Mouse (Mus musculus) embryonic facial prominence, embryonic 10.5 days (tissue): ENCODE measurements around the gene Prrg3. TPM values are rescaled to one million over a fixed set of nuclear protein-coding genes. Genes with fewer than 3 reads are reported as not detected.

ENCODE experiments used
- DNase-seq: peaks from one replicate; pipeline ENCODE4 v3.0.0-alpha.2; 2017; ENCODE audit warnings: low spot score
- H3K27ac ChIP-seq: fragments of 300-500 bp; sonication (generic); replicated peaks from 2 replicates; pipeline ENCODE4 v1.5.1; 2016; ENCODE audit warnings: mild to moderate bottlenecking
- H3K27me3 ChIP-seq: fragments of 300-500 bp; sonication (generic); replicated peaks from 2 replicates; pipeline ENCODE4 v1.6.1; 2016; ENCODE audit warnings: low read depth, mild to moderate bottlenecking; ENCODE audit not compliant: poor library complexity, severe bottlenecking
- H3K36me3 ChIP-seq: fragments of 300-500 bp; sonication (generic); replicated peaks from 2 replicates; pipeline ENCODE4 v1.6.1; 2016; ENCODE audit warnings: mild to moderate bottlenecking, moderate library complexity
- H3K4me1 ChIP-seq: fragments of 300-500 bp; sonication (generic); 2 replicates; pipeline ENCODE4 v1.6.1; 2016
- H3K4me3 ChIP-seq: fragments of 300-500 bp; sonication (generic); 2 replicates; pipeline ENCODE4 v1.5.1; 2016; ENCODE audit warnings: mild to moderate bottlenecking, moderate library complexity
- H3K9me3 ChIP-seq: fragments of 300-500 bp; sonication (generic); 2 replicates; pipeline ENCODE4 v1.6.1; 2016; ENCODE audit warnings: mild to moderate bottlenecking
- WGBS: fragments of 180-500 bp; shearing (Covaris S2); methylation state at CpG from one replicate; pipeline ENCODE4 v1.1.7; 2016; 5-methylcytosine and 5-hydroxymethylcytosine counted together
- polyA plus RNA-seq: library from polyadenylated mRNA; unstranded; fragments of >200 nt; fragmentation: Nextera tagmentation; extraction: Ambion mirVana; gene quantifications from 2 replicates; pipeline ENCODE4 v1.2.1, GENCODE M21; 2016

The Prrg3 gene
- polyA plus RNA-seq, 1 experiment from 2014 or later, result 7.6 TPM

DNA sequence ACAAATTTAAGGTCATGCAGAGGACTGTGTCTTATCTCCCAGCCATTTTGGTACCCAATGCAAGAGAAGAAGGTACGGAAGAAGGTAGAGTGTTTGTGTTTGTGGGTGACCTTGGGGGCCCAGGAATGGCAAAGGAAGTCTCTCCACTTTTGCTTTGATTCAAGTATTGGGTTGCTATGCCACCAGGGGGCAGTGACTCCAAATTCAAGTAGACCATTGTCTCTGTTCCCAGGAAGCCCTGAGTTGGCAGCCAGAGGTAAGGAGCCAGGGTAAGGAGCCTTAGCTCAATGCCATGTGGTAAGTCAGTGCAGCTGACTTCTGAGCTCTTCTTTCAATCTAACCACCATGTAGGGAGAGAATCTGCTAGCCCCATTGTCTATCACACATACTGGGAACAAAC lies 21.4 kb downstream of the Prrg3 start:
- peak; percentile 10 for DNase-seq
- H3K27ac ChIP-seq, result no peak overlapping the region

DNA sequence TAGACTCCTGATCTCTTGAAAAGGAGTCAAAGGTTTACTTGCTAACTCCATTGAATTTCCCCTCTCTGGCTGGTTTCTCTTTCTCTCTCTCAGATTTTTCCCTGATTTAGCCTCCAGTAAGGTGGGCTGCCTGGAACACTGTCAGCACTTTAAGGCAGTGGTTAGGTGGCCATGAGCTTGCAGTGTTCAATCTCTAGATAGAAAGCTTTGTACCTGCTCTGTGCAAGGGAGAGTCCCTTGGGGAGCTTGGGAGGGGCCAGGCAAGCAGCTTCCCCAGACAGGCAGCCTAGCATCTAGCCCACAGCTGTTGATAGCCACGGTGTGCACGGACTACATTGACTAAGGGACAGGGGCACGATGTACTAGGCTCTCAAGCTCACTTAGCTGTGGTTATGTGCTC lies 29.1 kb downstream of the Prrg3 start, which contains the start of gene Cnga2:
TSS of gene Cnga2 (plus strand) at position 301 of the 400 bp plus-strand sequence.
- peaks cover 40% of the 10 kb centered on the region for H3K27me3 ChIP-seq
- H3K4me1 ChIP-seq, result no peaks in the 10 kb centered on the region
- H3K4me3 ChIP-seq, result no peak within 1 kb of the TSS
- WGBS, result 73% methylated on average over 3 of the region's 3 CpGs
- no peaks in the 10 kb centered on the region for H3K9me3 ChIP-seq
- no peak within 1 kb of the TSS for H3K27ac ChIP-seq
- no peak for DNase-seq
- H3K36me3 ChIP-seq, result no peaks in the 10 kb centered on the region

More for the DNA sequence above, 21.4 kb downstream of the Prrg3 start:
- 75% methylated on average over 1 of the region's 1 CpGs for WGBS
- H3K9me3 ChIP-seq, result no peaks in the 10 kb centered on the region
- no peaks in the 10 kb centered on the region for H3K36me3 ChIP-seq
- peaks cover 7% of the 10 kb centered on the region; the same call in 1 of the 2 replicates for H3K27me3 ChIP-seq
- no peaks in the 10 kb centered on the region for H3K4me1 ChIP-seq
- H3K4me3 ChIP-seq, result no peak overlapping the region

DNA sequence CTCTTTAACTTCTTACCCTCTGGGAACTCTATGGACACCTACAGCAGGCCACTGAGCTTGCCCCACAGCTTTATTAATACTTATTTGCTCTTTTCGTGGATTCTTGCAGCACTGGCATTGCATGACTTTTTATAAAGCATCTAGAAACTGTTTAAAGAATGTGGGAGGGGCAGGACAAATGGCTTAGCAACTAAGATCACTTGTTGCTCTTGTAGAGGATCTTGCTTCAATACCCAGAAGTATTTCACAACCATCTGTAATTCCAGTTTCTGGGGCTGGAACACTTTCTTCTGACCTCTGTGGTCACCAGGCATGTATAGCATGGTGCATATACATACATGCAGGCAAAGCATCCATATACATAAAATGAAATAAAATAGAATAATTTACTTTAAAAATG lies 33.5 kb downstream of the Prrg3 start:
- Histone ChIP-seq H3K4me3 (no peak overlapping the region), H3K36me3 (no peaks in the 10 kb centered on the region), H3K9me3 (no peaks in the 10 kb centered on the region), H3K27ac (no peak overlapping the region), H3K27me3 (peaks cover 27% of the 10 kb centered on the region), H3K4me1 (no peaks in the 10 kb centered on the region)
- no peak for DNase-seq
- WGBS, result 78% methylated on average over 1 of the region's 1 CpGs

DNA sequence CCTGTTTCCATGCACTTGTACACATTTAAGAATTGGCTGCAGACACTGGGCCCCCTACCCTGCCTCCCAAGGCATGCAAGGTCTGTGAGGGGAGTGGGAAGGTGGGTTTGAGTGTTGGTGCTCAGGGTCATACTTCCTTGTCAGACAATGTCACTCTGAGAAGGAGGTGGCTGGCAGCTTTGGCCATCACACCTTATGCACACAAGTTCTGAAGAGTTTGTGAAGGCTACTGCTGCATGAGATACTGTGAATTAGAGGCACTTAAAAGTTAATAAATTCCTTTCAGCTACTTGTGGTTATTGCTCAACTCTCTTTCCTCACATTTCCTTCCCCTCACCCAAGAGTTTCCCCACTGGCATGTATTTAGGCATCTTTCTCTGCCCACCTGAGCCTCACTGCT lies 47.5 kb downstream of the Prrg3 start:
- DNase-seq, result no peak
- no peaks in the 10 kb centered on the region for H3K4me1 ChIP-seq
- no peak overlapping the region for H3K27ac ChIP-seq
- no peak overlapping the region for H3K4me3 ChIP-seq
- 0 out of 2 replicates have a peak, but pooled peaks cover 11% of the 10 kb centered on the region for H3K27me3 ChIP-seq
- H3K36me3 ChIP-seq, result no peaks in the 10 kb centered on the region
- no peaks in the 10 kb centered on the region for H3K9me3 ChIP-seq

DNA sequence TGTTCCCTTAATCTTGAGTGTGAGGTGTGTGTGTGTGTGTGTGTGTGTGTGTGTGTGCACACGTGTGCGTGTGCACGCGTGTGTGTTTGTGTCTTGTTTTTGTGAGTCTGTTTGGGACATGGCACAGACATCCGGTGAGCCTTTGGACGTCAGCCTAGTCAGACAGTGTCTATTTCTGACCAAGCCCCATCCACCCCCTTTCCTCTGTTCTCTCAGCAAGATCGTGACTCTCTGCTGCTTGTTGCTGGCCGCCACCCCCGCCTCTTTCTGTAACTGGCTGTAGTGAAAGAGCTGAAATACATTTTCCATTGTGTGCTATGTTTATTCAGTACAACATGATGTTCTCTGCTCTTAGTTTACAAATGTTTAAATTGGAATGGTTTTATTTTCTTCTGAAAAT lies 49.8 kb downstream of the Prrg3 start:
- Histone ChIP-seq H3K9me3 (no peaks in the 10 kb centered on the region), H3K36me3 (no peaks in the 10 kb centered on the region), H3K4me3 (no peak overlapping the region), H3K27me3 (0 out of 2 replicates have a peak, but pooled peaks cover under 1% of the 10 kb centered on the region), H3K27ac (no peak overlapping the region), H3K4me1 (no peaks in the 10 kb centered on the region)
- DNase-seq, result no peak
- 73% methylated on average over 9 of the region's 9 CpGs for WGBS

DNA sequence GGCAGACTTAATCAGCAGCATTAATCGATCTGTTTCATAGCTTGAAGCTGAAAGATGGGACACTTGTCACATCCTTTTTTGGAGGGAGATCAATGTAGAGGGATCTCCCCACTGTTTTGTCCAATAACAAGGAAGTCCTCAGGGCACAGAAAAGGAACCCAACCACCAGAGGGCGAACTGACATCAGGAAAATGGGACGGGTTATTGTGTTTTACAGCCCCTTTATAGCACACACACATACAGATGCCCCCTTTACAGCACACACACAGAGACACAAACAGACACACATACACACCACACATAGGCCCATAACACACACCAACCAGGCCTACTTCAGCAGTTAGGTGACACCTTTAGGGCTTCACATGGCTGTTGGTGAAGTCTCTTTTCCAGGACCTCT lies 50.4 kb downstream of the Prrg3 start:
- no peaks in the 10 kb centered on the region for H3K27me3 ChIP-seq
- peak; percentile 23 for DNase-seq
- WGBS, result 40% methylated on average over 3 of the region's 3 CpGs
- H3K36me3 ChIP-seq, result no peaks in the 10 kb centered on the region
- H3K4me1 ChIP-seq, result no peaks in the 10 kb centered on the region
- H3K4me3 ChIP-seq, result no peak overlapping the region
- H3K27ac ChIP-seq, result no peak overlapping the region
- no peaks in the 10 kb centered on the region for H3K9me3 ChIP-seq

DNA sequence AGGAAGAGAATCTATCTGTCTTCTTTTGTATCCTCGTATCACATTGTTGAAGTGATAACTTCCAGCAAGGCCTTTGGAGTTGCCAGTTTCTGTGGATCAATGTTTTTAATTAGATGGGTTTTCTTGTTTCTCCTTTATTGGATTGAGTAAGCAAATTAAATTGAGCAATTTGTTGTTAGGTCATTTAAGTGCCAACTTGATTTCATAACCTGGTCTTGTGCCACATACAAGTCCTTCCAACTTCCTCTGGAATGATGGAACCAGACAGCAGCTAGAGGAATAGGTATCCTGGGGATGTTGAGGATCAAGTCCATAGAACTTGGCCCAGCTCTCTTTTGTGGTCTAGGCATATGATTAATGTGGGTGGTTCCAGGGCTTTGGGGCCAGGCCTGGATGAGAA lies 59.8 kb downstream of the Prrg3 start:
- H3K4me3 ChIP-seq, result no peak overlapping the region
- no peaks in the 10 kb centered on the region for H3K27me3 ChIP-seq
- H3K27ac ChIP-seq, result no peak overlapping the region
- H3K9me3 ChIP-seq, result no peaks in the 10 kb centered on the region
- no peak for DNase-seq
- no peaks in the 10 kb centered on the region for H3K4me1 ChIP-seq
- H3K36me3 ChIP-seq, result no peaks in the 10 kb centered on the region
- WGBS, result 84% methylated on average over 1 of the region's 1 CpGs

Other genes with a start within 250 kb of the Prrg3 start
- 43.3 and 44.9 TPM in 2 replicates for gene Vma21, start 146.7 kb upstream of the Prrg3 start, polyA plus RNA-seq
- 0.19 TPM in 1 of 2 replicates, not detected in the other for gene Gm1141, start 41.6 kb upstream of the Prrg3 start, polyA plus RNA-seq
- gene Fate1, start 10.4 kb downstream of the Prrg3 start, polyA plus RNA-seq, result not detected in 2 replicates
- 0.05 TPM in 1 of 2 replicates, not detected in the other for gene Cnga2, start 29.2 kb downstream of the Prrg3 start, polyA plus RNA-seq